Mouse (Mus musculus): ENCODE results near the gene Epor.

Gene Epor

GRCm38 (mm10) chr9:21978398-21979128 lies 15.3 kb upstream of the Epor start:
- no peak for TF ChIP-seq GATA4 (IDR thresholded peaks at IDR 0.05; ENCODE audit: insufficient replicate concordance, low read length)

DNA sequence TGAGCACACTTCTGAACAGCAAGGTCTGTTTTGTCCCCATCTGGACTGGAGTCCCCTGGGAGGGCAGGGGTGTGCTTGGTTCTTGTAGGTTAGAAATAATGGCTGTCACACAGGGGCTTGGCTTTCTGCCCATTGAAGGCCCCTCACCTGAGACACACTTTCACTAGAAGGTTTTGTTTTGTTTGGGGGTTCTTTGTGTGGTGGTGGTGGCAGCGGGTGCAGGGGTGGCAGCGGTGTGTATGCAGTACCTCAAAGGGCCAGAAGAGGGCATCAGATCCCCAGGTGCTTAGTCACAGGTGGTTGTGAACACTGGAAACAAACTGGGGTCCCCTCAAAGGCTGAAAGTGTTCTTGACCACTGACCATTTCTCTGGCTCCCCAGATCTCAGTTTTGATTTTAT lies 14.7 kb upstream of the Epor start:
- TF ChIP-seq GATA4 (IDR thresholded peaks at IDR 0.05; ENCODE audit: insufficient replicate concordance, low read length) = no peak

DNA sequence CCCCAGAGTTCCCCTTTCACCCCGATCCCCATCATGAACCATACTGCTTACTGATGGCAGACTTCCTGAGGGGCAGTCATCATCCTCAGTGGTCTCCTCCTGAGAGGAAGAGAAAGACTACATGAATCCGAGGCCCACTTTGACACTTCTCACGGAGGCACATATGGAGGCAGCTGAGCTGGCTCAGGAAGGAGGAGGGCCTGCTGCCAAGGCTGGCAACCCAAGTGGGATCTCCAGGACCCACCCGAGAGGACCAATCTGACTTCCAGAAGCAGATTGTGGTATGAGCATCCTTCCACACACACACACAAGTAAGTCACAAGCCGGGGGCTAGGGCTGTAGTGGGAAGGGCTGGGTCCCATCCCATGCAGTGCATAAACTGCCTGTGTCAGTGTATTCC lies 14.0 kb upstream of the Epor start:
- no peak for TF ChIP-seq GATA4 (IDR thresholded peaks at IDR 0.05; ENCODE audit: insufficient replicate concordance, low read length)

- no peak for TF ChIP-seq GATA4 (IDR thresholded peaks at IDR 0.05; ENCODE audit: insufficient replicate concordance, low read length)
Measured at GRCm38 (mm10) chr9:21976626-21977175, 13.4 kb upstream of the Epor start.

DNA sequence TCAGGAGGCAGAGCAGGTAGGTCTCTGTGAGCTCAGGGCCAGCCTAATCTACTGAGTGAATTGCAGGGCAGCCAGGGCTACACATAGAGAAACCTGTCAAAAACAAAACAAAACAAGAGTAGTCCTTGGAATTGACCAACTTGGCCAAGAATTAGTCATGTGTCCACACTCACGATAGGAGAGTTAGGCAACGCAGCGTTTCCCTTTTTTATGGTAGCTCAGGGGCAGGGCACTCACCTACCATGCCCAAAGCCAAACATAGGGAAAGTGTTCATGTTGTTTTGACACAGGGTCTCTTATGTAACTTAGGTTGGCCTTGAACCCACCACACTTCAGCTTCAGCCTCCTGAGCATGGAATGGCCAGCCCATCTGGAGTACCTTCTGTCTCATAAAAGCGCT lies 6.0 kb upstream of the Epor start:
- no peak for TF ChIP-seq GATA4 (IDR thresholded peaks at IDR 0.05; ENCODE audit: insufficient replicate concordance, low read length)

DNA sequence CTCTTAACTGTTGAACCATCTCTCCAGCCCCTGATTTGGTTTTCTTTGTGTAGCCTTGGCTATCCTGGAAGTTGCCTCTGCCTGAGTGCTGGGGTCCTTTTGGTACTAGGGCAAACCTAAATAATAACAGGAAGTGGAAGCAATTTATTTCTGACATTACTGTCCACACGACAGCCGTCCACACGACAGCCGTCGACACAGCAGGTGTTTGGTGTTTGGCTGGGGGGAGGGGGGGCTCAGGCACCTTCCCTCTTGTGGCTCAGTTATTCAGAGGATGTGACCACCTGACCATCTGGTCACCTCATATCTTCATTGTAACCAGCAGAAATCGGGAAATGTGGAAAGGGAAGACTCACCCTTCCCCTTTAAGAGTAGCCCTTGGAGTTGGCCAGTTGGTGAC lies 5.6 kb upstream of the Epor start:
- TF ChIP-seq GATA4 (IDR thresholded peaks at IDR 0.05; ENCODE audit: insufficient replicate concordance, low read length) = no peak

DNA sequence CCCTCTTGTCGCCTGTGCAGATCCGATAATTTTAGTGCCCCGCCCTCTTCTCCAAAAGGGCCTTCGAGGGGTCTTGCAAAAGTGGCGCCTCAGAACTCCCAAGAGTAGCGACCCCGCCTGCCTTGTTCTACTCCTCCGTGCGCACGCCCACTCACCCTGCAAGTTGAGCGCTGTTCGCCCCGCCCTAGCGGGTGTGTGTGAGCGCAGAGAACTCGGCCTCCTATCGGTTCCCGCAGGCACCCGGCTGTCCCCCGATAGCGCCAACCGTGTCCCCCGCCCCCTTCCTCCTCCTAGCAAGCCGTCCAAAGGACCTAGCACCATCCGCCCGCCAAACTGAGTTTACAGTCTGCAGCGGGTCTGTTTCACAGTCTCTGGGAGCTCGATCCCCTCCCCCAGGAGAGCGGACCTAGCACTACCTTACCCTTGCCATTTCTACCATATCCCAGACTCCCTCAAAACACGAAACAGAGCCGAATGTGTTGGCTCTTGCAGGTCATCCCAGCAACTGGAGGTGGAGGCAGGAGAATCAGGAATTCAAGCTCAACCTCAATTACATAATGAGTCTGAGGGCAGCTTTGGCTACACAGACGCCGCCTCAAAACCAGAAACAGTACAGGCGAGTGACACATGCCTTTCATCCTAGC lies 768 bp downstream of the Epor start:
- TF ChIP-seq GATA4 (IDR thresholded peaks at IDR 0.05; ENCODE audit: insufficient replicate concordance, low read length) = peak; percentile 52; the same call in 1 of the 2 replicates

- TF ChIP-seq GATA4 (IDR thresholded peaks at IDR 0.05; ENCODE audit: insufficient replicate concordance, low read length) = no peak
Measured at GRCm38 (mm10) chr9:21962010-21962409, 1.3 kb downstream of the Epor start.

DNA sequence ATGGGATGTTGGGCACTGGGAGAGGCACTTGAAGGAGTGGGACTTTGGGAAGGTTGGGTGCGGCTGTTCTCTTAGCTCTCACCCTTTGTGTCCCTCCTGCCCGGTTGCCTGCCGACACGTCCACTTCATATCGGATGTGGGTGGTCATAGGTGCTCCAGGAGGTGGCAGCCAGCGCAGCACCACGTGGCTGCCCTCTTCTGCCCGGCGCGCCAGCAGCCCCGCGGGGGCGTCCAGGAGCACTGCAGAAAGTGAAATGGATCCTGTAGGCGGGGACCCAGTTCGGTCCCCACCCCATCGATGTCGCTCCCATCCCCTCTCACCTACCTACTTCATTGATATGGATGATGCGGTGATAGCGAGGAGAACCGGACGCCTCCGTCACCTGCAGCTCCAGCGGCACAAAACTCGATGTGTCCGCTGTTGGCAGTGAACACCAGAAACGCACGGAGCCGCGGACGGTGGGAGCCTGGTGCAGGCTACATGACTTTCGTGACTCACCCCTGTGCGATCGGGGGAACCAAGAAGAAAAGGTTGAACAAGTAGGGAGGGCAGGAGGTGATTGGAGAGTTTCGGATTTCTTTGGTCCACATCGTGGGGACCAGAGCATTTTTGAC lies 1.8 kb downstream of the Epor start:
- no peak for TF ChIP-seq GATA4 (IDR thresholded peaks at IDR 0.05; ENCODE audit: insufficient replicate concordance, low read length)

DNA sequence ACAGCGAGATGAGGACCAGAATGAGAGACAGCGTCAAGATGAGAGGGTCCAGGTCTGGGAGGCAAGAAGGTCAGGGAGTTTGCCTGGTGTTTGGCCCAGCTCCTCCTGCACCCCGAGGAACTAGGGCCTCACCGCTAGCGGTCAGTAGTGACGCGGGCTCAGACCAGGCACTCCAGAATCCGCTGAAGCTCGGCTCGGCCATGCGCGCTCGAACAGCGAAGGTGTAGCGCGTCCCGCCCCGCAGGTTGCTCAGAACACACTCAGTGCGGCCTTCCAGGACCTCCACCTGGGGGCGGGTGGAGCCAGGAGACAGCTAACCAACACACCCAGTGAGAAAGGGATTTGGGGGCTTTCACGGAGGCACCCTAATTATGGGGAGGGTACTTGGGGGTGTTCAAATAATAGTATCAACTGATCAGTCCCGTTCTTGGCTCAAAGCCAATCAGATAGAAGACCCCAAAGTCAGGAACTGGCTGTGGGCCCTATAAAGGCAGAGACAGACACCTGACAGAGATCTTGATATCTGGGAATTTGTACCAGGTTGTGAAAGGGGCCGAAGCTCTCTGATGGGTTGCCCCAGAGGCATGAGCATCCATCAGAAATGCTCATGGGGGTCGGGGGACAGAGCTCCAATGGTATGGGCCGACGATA lies 2.6 kb downstream of the Epor start:
- TF ChIP-seq GATA4 (IDR thresholded peaks at IDR 0.05; ENCODE audit: insufficient replicate concordance, low read length) = no peak

- TF ChIP-seq GATA4 (IDR thresholded peaks at IDR 0.05; ENCODE audit: insufficient replicate concordance, low read length) = no peak
Measured at GRCm38 (mm10) chr9:21960135-21960534, 3.2 kb downstream of the Epor start.

GRCm38 (mm10) chr9:21959244-21959643 lies 4.1 kb downstream of the Epor start:
- no peak for TF ChIP-seq GATA4 (IDR thresholded peaks at IDR 0.05; ENCODE audit: insufficient replicate concordance, low read length)

GRCm38 (mm10) chr9:21958372-21958771 lies 4.9 kb downstream of the Epor start:
- TF ChIP-seq GATA4 (IDR thresholded peaks at IDR 0.05; ENCODE audit: insufficient replicate concordance, low read length) = no peak

DNA sequence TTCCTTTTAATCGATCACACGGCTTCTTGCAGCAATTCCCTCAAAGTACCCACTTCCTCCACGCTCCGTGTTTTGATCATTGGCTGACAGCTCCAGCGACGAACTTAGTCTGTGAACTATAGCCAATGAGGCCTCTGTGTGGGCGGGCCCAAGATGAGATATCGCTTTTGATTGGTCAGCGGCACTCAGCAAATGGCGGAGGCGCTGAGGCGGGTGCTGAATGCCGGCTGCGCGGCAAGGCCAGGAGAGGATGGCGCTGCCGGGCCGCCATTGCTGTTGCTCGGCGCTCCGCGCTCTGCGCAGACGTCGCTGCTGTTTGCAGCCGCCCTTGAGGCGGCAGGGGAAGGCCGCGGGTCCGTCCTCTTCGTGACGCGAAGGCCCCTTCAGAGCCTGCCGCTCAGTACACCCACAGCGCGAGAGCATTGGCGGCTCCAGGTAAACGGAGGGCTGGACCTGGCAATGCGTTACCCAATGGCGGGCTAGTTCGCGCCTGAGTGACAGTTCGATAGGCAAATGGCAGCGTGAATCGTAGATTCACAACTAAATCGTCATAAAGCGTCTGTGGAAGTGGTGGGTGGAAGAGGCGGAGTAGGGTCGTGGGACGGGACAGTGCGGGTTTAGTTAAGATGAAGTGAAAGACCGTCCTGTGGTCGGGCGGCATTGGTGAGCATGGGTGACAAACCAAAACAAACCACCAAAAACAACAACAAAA lies 7.6 kb downstream of the Epor start, which contains the start of gene Swsap1:
TSS of gene Swsap1 (plus strand) at position 186 of the 712 bp plus-strand sequence.
- no peak for TF ChIP-seq GATA4 (IDR thresholded peaks at IDR 0.05; ENCODE audit: insufficient replicate concordance, low read length)

DNA sequence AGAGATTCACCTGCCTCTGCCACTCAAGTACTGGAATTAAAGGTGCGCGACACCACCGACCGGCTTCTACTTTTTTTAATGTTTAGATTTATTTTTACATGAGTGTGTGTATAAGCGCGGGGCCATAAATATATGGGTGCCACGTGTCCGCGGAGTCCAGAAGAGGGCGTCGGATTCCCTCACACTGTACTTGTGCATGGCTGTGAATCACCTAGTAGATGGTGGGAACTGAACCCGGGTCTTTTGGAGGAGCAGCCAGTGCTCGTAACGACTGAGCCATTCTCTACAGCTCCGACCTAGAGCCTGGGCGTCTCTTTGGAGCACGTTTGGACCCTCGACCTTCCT lies 8.1 kb downstream of the Epor start:
- TF ChIP-seq GATA4 (IDR thresholded peaks at IDR 0.05; ENCODE audit: insufficient replicate concordance, low read length) = no peak
